Mouse (Mus musculus) E14TG2a.4 (cell line): ENCODE results near the gene Bscl2.

Experiments
- CTCF ChIP-seq: conservative IDR thresholded peaks from 2 replicates; pipeline ENCODE4 v1.5.1; 2014; ENCODE audit warnings: low read length
- NANOG ChIP-seq: IDR thresholded peaks from 2 replicates; pipeline ENCODE4 v1.6.1; 2014; ENCODE audit warnings: borderline replicate concordance, low read length, mixed read lengths
- POU5F1 ChIP-seq: IDR thresholded peaks from 2 replicates; pipeline ENCODE4 v1.6.1; 2014; ENCODE audit warnings: low read length, borderline replicate concordance

DNA sequence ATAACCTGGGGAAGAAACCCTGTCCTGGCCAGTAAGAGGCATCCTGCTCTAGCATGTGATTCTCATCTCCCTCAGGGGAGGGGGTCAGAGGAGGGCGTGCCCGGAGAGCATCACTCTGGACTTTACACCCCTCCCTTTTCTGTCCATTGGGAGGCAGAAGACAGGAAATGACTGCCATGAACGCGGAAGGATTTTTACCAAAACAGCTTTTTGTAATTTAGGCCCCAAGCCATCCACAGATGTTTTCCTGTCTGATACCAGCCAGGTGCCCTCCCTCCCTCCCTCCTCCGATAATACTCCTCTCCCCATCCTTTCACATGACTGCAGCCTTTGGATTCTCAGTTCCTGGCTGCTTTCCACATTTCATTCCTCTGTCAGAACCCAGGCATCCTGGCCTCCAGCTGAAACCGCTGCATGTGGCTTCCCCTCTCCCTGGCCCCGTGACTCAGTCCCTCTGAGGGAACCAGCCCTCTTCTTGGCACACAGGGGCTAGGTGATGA is 13.2 kb downstream of the Bscl2 start, which contains the start of gene Lrrn4cl:
- no peak for TF ChIP-seq CTCF
- TF ChIP-seq POU5F1, result no peak
- TF ChIP-seq NANOG, result no peak
